Mouse (Mus musculus) layer of hippocampus, adult 11-12 months (tissue): ENCODE data around the gene Higd1c.
"Not testable (repeated sequence)": the region's sequence is repeated elsewhere in the genome, so short reads cannot be mapped to it uniquely, and the experiment has no call there.

Experiments used
- DNase-seq: peaks from one replicate; pipeline ENCODE4 v3.0.0; 2022; ENCODE audit warnings: low spot score

Higd1c gene

DNA sequence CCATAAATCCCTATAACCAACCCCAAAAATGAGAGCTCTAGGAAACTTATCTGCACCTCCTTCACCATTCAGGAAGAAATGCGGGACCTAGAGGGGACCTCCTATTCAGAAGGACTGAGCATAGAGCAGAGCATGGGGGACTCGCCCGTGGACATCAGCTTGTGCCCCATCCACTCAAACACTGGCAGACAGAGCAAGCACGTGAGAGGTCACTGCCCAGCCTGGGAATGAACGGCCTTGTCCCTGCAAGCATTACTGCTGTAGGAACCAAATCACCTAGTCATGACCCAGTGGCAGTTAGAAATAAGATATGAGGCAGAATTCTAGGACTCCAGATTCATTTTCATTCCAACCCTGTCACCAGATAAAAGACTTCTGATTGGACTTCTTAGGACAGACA lies 47.4 kb downstream of the Higd1c start:
- DNase-seq = no peak

DNA sequence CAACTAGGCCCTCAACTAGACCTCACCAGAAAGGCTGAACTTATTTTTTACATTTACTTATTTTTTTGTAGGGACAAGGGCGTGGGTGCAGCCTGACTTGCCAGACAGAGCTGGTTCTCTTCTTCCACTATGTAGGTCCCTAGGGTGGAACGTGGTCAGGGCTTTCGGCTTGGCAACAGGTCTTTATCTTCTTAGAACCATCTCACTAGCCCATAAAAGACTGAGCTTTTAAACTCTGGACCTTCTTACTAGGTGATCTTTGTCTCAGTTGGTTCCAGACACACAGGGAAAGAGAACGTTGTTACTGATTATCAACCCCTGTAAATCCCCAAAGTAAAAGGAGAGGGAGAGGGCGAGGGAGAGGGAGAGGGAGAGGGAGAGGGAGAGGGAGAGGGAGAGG lies 49.0 kb downstream of the Higd1c start:
- no peak for DNase-seq

DNA sequence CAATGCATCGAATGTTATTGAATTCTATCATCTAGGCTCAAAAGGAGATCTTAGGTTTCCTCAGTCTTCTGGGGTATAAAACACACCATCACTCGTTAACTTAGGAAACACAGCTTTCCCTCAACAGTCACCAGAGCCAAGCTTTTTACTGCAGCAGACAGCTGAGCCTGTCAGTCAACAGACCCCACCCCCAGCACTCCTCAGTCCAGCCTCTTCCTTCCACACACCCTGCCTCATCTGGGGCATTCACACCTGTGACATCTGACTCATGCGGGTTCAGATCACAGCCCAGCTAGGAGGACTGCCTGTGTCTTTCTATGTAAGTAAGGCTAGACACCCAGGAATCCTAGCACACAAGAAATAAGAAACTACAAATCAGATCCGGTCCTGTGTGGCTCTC lies 49.7 kb downstream of the Higd1c start:
- DNase-seq = no peak

DNA sequence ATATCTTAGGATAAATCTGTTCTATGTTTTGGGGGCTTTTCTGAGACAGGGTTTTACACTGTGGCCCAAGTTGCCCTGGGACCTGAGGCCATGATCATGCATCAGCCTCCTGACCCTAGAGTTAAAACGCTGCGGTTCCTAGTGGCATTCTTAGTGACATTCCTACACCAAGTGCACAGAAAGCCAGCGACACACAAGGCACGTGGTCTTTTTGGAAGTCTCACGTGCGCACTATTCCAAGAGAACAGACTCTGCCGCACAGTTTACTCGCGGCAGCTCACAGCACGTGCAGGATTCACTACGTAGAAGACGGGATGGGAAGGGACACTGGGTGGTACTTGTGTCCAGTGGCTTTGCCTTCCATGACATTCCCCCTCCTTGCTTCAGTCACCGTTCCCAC lies 50.6 kb downstream of the Higd1c start:
- DNase-seq = no peak

DNA sequence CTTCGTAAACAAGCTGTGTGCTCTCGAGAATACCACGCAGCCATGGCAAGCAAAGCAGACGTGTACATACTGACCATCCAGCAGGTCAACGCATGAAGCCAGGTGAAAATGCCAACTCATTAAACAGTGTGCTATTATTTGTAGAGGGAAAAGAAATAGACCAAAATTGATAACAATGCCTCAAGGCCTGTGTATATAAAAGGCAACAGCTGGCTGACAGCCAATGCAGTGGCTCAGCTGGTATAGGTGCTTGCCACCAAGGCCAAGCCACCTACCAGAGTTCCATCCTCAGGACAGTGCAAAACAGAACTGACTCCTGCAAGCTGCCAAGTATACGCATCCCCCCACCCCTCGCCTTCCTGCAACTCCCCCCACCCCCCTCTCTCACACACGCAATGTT lies 51.3 kb downstream of the Higd1c start:
- no peak for DNase-seq

DNA sequence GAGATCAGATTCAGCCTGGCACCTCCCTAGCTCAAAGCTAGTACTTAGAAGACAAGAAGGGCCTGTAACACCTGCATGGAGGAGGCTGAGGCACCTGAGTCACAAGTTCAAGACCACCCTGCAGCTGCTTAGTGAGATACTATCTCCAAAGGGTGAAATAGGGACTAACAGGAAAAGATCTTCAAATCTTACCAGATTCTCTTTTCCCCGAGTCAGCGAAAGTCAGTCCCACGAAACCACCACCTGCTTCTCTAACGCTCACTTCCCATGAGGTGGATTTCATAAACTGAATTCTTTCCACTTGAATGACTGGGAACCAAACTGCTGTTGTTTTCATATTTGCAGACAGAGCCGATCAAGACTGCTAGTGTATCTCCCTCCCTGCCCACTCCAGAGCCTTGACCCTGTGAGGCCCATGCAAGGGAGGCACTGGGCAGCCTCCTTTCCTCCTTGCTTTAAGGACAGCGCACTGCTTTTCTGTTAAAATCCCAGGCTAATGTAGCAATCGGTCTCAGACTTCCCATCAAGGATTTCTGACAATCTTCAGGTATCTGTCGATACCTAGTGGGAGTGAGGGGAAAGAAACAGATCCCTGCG lies 53.6 kb downstream of the Higd1c start:
- no peak for DNase-seq

DNA sequence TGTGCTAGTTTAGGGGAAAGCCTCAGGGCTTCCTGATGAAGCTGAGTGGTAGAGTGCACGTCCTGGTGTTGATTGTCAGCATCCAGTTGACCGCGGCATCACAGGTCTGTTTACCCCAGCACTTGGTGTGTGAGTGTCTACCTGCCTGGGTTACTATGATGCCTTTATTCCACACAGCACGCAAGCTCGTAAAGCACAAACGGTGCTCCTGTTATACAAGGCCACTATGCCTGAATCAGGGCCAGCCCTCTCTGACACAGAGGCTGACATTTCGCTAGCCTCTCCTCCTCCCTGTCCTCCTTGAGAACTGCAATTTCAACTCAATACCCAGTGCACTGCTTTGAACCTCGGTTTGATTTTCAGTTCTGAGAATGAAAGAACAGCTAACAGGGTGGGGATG lies 55.0 kb downstream of the Higd1c start:
- no peak for DNase-seq

DNA sequence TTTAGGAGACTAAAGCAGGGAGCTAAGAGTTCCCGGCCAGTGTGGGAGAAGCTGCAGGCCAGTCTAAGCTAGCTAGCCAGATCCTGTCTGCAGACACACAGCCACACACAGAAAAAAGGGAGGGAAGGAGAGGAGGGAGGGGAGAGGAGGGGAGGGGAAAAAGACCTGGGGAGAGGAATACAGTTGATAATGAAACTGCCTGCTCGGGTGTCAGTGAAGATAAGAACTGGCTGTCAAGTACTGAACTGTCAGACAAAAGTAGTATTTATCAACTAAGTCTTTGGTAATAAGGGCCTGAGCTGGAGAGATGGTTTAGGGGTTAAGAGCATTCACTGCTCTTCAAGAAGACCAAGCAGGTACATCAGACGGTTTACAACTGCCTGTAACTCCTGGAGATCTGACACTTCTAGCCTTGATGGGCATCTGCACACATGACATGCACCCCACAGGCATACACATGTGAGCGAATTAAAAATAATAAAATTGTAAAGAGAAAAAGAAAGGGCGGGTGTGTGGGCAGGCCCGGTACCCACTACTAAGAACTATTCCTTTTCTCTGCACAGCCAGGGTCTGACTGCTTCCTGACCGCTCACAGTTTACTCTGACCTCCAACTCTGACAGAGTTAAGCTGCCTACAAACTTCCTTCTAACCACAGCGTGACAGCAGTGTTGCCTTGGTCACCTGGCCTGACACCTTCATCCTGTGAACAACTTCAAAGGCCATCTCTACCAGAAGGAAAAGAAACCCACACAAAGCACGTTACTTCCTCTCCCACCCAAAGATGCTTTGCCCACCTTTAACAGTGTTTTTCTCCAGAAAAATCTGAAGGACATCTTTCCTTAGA lies 55.8 kb downstream of the Higd1c start:
- no peak for DNase-seq

DNA sequence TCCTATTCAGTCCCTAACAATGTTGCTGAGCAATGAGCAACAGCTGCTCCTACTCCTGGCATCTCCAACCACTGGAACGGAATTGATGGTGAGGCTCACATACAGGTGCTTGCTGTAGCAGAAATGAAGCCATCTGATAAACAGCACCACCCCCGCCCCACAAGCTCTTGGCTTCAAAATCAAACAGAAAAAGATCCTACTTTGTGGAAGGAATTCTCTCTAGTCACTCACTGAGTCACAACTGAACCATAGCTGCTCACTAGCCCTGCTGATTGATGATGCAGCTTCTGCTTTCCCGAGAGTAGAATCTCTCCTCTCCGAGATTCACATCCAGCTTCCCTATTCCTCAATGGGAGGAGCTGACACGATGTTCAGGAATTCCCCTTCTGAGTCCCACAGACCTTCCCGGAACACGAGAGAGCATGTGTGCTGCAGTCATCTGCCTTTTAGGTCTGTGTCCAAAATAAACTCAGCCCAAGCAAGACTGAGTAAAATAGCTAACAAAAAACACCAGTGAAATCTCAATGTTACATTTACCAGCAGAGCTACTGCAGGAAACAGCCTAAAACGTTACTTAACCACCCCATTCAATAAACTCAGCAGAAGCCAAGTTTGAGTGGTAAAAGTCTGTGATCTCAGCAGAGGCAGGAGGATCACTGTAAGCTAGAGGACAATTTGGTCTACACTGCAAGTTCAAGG lies 56.9 kb downstream of the Higd1c start:
- no peak for DNase-seq

DNA sequence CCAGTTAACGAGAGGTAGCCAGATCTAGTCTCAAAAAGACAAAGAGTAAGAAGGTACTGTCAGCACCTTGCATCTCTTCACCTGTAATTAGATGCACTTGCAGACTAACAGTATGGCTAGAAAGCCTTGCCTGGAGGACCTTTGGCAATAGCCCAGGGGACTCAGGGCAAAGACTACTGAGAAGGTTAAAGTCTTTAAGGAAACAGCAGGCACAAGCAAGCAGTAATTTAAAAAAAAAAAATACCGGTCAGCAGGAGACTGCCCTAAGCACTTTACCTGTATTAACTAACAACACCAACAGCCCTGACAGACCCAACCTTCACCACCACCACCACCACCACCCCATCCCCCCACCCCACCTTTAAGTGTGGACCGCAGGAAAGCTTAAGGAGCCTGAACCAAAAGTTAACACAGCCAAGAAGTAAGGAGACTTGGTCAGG lies 57.4 kb downstream of the Higd1c start, which contains the start of gene Gm5475:
Gene Gm5475, plus strand, starts transcription at position 390 of the 440 bp plus-strand sequence.
- DNase-seq = not testable (repeated sequence)

DNA sequence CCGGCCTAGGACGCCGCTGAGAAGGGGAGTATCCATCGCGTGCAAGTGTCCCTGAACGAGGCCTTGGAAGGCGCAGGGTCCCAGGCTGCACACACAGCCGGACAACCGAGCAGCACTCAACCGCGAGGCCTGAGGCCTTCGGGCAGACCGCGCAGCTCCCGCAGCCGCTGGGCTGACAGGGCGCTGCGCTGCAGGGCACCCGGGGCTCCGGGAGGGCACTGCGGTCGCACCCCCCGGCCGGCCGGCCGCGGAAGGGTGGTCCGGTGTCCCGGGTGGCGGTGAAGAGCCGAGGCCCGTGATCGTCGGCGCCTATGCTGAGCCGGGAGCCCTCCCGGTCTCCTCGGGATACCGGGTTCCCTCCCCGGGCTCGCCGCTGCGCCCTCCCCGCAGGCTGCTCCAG lies 58.1 kb downstream of the Higd1c start:
- DNase-seq = no peak

DNA sequence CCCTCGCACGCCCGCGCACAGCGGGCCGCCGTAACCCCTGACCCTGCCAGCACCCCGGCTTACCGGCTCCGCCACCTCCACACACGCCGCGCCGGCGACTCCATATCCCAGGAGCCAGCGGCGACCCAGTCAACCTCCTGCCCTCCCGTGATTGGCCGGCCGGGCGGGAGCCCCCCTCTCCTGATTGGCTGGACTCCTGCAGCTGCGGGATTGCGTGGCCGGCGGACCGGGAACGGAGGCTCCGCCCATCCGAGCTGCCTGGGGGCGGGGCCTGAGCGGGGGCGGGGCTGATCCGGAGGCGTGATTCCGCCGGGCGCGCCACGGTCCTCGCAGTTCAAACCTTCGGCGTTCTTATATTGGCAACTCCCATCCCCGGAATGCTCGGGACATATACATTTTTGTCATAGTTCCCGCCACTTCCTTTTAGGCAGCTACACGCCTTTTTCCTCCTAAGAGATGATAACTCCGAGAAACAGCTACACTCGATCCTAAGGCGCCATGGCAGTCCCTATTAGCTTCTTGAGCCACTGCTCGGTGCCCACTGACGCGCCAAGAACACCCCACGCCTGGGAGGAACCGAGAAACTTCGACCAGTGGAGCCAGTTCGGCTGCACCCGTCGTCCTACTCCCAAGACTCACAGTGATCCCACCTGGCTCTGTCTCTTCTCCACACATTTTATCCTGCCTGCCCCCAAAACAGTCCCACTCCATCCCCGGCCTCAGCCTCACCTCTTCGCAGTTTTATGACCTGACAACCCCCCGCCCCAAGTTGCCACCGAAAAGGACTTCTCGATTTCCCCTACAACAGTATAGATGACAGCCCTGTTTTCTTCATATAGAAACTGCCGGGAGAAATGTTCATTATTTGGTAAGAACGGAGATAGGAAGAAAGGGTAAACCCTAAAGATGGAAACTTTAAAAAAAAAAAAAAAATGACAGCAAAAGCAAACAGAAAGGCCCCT lies 58.8 kb downstream of the Higd1c start:
- DNase-seq = peak; percentile 96

DNA sequence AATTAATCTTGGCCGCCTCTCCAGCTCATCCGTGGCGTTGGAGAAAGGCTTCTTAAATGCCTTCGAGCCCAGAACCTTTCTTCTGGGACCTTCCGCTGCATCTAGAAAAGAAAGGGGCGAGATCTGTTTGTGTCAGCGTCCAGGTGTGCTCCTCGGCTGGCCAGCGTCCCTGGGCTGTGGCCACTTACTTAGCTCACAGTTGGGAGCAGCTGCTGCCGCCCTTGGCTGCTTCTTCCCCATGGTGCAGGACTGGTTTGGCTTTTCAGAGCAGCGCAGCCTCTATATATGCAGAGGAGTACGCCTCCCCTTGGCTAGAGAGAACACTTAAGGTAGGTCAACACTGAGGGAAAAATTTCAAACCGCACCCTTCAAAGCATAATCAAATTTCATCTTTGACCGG lies 59.6 kb downstream of the Higd1c start:
- DNase-seq = no peak

DNA sequence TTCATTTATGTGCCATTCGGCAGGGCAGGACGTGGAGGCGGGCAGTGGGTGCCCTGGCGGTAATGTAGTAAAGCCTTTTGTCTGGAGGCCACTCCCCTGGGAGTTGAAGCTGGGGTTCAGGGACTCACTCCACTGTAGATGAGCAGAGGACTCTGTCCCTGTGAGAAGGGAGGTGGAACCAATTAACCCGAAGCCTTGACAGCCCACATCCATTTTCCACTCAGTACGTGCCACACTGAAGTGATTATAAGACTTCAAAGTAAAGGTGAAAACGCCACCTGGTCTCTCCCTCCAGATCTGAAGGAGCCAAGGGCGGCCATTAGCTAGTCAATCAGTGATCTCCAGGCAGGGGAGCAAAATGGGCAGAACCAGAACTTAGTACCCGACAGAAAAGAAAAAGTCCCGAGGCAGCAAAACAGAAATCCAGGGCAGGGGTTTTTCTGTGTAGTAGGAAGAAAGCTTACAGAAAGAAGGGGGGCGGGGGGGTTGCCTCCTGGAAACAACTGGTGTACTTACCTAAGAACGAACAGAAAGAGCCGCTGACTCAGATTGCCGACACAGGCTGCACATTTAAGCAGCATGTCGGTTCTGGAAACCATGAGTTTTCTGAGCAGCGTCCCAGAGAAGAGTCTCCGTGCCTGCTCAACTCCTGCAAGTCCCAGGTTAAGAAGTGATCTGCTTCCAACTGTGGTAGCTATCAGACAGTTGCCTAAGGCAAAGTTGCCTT lies 60.2 kb downstream of the Higd1c start, which contains the start of gene Slc11a2:
Gene Slc11a2, minus strand, starts transcription at position 677 of the 727 bp plus-strand sequence.
- DNase-seq = no peak

DNA sequence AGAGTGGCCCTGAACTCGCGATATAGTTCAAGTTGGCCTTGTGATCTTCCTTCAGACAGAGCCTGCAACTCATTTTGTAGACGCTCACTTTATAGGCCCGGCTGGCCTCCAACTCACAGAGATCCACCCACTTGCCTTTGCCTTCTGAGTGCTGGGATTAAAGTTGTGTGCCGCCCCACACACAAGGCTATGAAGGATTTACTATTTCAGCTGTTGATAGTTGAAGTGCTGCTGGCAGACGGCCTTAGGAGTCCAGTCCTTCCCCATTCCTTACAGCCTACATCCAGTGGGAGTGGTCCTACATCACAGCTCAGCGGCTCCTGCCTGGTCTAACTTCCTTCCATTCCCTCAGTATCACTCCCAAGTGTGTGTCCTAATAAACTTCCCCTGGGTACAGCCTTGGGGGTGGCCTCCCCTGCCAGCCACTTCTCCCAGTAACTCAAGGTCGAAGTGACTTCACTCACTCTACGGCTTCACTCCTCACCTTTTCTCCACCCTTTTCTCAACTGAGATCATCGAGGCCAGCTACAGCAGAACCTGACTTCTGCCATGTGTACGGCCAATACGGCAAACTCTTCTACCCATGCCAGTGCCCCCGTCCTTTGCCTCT lies 64.1 kb downstream of the Higd1c start:
- no peak for DNase-seq

DNA sequence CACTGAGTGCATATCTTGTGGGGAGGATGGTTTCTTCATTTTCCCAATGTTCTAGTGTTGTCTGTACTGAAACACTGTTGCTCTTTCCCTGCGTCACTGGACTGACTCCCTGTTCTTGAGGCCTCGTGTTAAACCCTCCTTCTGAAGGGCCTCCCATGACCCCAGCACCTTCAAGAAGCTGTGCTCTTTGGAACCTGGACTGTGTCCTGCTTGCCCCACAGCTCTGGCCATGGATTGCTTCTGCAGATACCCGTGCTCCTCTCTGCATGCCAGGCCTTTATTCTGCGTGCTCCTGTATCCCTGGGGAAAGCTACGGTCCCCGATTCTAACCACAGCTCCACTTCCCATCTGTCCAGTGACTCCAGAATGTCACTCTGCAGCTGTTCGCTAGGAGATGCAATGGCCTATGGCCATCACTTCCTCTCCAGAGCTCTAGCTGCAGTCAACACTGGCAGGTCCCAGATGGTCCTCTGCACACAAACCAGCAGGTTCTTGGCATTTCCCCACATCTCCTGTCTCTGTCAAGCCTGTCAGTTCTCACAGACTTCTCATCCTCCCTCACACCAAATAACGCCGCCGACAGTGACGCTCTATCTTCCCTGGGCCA lies 65.7 kb downstream of the Higd1c start:
- no peak for DNase-seq

DNA sequence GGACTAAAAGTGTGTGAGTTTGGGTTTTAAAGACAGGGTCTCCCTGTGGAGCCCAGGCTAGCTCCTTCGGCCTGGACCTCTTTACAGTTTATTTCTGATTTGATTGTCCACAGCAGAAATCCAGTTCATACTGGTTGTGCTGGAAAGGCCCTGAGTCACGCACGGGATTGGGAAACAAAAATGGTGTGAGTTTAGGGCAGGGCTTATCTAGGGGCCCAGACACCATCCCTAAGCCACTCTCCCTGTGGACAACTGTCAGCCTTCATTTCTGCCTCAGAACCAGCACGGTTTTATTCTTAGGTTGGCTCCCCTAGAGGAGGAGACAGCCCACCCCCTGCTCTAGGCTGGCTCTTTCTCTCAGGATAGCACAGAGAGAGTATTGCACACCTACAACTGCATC lies 68.9 kb downstream of the Higd1c start:
- DNase-seq = no peak
